Mouse (Mus musculus) lung, adult 2 months (tissue): ENCODE data around the gene L2hgdh. TPM values are rescaled to one million over a fixed set of nuclear protein-coding genes. Genes with fewer than 3 reads are reported as not detected.

Experiments
- DNase-seq: peaks from one replicate; pipeline ENCODE4 v3.0.0; 2022
- H3K4me1 ChIP-seq: fragments of 200-500 bp; 2 replicates; pipeline ENCODE4 v1.6.1; 2011; ENCODE audit warnings: low read length; ENCODE audit not compliant: control insufficient read depth, insufficient read depth
- H3K4me3 ChIP-seq: fragments of 200-500 bp; replicated peaks from 2 replicates; pipeline ENCODE3; 2011; ENCODE audit warnings: low read depth, mild to moderate bottlenecking, control low read depth, low read length; ENCODE audit errors: extremely low read depth
- CTCF ChIP-seq: fragments of 200-500 bp; IDR thresholded peaks from 2 replicates; pipeline ENCODE4 v1.5.1; 2011; ENCODE audit warnings: mild to moderate bottlenecking, low read length, control low read depth; ENCODE audit not compliant: insufficient read depth
- POLR2A ChIP-seq: fragments of 200-500 bp; IDR thresholded peaks from 2 replicates; pipeline ENCODE4 v1.6.1; 2011; ENCODE audit warnings: low read depth, mild to moderate bottlenecking, control low read depth, low read length, borderline replicate concordance; ENCODE audit errors: extremely low read depth
- whole genome bisulfite sequencing: fragments of 180-500 bp; shearing (Covaris S2); methylation state at CpG from one replicate; pipeline ENCODE4 v1.1.7; 2018; 5-methylcytosine and 5-hydroxymethylcytosine counted together
- polyA plus RNA-seq: library from polyadenylated mRNA; depleted of rRNA; stranded (reverse); fragments of >200 nt; gene quantifications from 2 replicates; pipeline ENCODE4 v1.2.3, GENCODE M21; 2012; rRNA removed

The L2hgdh gene
- 1.6 and 3.9 TPM in 2 replicates for polyA plus RNA-seq

DNA sequence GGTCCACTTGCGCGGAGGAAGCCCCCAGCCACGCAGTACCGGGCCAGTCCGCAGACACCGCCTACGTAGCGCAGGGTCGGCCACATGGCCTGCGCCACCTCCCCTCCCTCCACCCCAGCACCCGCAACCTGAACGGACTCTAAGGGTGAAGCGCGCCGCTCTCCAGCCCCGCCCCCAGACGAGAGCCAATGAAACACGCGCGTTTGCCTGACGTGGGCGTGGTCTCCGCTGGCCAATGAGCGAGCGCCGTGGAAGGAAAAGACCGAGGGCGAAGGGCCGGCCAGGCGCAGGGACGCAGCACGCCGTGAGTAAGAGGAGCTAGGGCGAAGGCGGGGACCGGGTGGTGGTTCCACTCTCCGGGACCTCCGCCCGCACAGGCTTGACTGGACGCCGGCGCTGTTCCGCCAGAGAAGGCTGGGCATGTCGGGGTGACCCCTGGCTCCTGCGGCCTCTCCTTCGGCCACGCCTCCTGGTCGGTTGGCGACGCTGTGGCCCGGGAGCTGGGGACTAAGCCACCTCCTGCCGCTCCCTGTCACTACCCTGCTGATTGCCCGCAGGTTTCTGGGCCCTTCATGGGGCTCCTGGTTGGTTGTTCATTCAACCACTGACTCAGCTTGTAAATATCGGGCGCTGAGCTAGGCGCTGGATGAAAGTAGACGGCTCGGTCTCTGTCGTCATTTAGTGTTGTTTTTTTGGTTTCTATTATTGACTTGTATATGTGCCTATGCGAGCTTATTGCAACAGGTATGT is at the start of gene L2hgdh, which contains the start of gene Atp5s:
L2hgdh (minus strand) TSS at position 163 of the 750 bp plus-strand sequence.
Atp5s (plus strand) TSS at position 240 of the 750 bp plus-strand sequence.
- TF ChIP-seq CTCF (no peak), POLR2A (peak; percentile 91; the same call in 1 of the 2 replicates)
- WGBS, result under 1% methylated on average over 60 of the region's 60 CpGs

DNA sequence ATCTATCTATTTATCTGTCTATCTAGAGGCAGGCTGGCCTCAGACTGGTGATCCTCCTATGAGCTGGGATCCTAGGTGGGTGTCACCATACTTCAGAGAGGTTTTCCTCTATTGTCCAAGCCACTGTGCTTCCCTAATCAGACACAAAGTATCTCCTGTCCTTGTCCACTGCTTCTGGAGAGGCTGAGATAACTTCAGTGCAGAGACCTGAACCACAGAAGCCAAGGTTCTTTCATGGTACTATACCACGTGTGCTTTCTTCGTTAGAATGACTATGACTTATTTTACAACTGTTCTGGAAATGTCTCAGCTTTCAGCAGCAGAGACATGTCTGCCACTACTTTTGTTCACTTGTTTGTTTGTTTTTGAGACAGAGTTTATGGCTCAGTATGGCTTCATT is 44.2 kb upstream of the L2hgdh start:
- 68% methylated on average over 2 of the region's 2 CpGs for WGBS
- Histone ChIP-seq H3K4me3 (no peak overlapping the region), H3K4me1 (no peaks in the 10 kb centered on the region)
- no peak for DNase-seq
- no peak for TF ChIP-seq CTCF
- no peak for TF ChIP-seq POLR2A

More for the DNA sequence above, at the start of gene L2hgdh, which contains the start of gene Atp5s:
- DNase-seq, result peak; percentile 96
- peak within 1 kb of the TSS; percentile 49 for H3K4me3 ChIP-seq
- peaks cover 4% of the 10 kb centered on the region for H3K4me1 ChIP-seq

DNA sequence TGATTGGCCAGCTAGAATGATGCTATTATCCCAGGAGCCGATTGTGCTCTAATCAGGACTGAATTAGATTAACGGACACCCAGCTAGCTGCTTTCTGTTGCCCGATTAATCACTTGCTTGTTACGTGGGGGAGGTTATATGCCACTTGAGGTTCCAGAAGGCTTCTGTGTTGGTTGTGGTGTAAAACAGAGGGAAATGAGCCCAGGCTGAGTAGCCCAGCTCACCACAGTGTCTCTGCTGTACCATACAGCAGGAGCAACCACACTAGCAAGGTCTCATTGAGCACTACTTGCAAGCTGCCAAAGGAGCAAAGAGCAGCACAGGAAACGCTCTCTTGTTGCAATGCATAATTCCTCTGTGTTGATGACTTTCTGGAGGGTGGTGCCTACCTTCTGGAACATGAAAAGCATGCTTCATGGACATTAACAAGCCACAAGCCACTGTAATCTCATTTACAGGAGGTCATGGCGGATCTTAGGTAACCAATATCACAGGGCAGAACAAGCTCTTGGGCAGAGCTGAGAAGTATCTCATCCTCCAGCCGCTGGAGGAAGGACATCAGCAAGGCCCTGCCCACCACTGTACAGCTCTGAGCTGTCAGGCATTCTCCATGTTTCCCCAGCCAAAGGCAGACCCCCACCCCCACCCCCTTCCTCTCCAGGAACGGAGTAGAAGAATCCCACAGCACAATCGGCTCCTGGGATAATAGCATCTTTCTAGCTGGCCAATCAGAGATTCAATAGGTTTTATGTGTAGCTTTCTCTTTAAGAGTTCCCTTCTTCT is 43.0 kb upstream of the L2hgdh start:
- Histone ChIP-seq H3K4me1 (no peaks in the 10 kb centered on the region), H3K4me3 (no peak overlapping the region)
- no peak for DNase-seq
- TF ChIP-seq POLR2A (no peak), CTCF (no peak)
- 66% methylated on average over 9 of the region's 9 CpGs for whole genome bisulfite sequencing

DNA sequence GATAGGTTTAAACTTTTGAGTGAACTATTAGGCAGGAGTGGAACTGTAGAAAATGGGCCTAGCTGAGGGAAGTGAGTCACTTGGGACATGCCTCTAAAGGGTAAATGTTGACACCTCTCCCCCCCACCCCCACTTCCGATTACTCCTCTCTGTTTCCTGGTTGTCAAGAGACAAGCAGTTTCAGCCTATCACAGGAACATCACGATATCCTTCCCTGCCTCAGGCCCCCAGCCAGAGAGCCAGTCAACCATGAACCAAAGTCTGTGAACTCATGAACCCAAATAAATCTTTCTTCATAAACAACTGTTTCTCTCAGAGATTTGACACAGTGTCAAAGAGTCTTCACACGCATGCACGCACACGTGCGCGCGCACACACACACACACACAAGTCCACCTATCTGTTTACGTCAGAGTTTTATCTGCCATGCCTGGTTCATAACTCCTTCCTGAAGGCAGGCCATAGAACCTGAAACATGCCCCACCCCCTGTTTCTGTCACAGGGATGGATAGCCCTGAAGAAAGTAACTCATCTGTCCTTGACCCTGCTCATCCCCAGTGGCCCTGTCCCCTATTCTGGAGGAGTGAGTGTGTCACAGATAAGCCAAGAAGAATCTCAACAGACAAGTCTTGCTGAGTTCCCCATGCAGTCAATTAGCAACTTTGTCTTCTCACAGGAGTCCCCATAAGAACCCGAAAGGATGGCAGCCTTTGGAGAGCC is 41.7 kb upstream of the L2hgdh start:
- Histone ChIP-seq H3K4me1 (no peaks in the 10 kb centered on the region), H3K4me3 (no peak overlapping the region)
- 74% methylated on average over 10 of the region's 10 CpGs for WGBS
- no peak for DNase-seq
- TF ChIP-seq POLR2A (no peak), CTCF (no peak)

DNA sequence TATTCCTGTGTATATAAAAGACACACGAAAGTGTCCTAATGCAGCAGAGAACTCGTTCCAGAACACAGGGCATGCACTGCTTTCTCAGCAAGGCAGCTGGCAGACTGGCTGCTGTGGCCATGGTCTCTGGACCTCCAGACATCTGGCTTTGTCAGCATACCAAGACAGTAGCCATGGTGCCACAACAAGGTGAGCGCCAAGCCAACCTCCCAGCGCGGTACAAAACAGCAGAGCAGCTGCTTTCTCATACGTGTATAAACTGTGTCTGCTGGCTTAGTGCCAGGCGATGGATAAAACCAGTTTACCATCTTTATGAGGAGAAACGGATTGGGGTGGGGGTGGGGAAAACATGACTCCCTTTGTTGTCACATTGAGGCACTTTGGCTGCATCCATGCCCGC is 40.9 kb upstream of the L2hgdh start:
- WGBS, result 72% methylated on average over 9 of the region's 9 CpGs
- no peak for DNase-seq
- TF ChIP-seq POLR2A, result no peak
- Histone ChIP-seq H3K4me3 (no peak overlapping the region), H3K4me1 (no peaks in the 10 kb centered on the region)

DNA sequence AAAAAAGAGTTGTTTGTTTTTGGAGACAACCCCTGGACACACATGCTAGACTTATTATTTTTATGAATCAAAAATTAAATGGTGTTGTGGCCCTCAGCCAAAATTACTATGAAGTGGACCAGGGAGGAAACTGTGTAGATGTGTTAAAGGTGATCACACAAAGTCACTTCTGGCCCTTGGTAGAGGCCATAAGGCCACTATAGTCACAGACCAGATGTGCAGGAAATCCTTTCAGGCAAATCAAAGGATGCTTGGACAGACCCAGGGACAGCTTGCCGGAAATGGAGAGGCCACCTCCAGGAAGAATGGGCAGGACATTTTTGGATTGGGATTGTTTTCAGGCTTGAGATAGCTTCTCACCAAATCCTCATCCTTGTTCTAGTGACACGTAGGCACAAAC is 36.9 kb upstream of the L2hgdh start:
- TF ChIP-seq CTCF (no peak), POLR2A (no peak)
- Histone ChIP-seq H3K4me3 (no peak overlapping the region), H3K4me1 (peaks cover 3% of the 10 kb centered on the region)
- 57% methylated on average over 2 of the region's 2 CpGs for WGBS
- no peak for DNase-seq

DNA sequence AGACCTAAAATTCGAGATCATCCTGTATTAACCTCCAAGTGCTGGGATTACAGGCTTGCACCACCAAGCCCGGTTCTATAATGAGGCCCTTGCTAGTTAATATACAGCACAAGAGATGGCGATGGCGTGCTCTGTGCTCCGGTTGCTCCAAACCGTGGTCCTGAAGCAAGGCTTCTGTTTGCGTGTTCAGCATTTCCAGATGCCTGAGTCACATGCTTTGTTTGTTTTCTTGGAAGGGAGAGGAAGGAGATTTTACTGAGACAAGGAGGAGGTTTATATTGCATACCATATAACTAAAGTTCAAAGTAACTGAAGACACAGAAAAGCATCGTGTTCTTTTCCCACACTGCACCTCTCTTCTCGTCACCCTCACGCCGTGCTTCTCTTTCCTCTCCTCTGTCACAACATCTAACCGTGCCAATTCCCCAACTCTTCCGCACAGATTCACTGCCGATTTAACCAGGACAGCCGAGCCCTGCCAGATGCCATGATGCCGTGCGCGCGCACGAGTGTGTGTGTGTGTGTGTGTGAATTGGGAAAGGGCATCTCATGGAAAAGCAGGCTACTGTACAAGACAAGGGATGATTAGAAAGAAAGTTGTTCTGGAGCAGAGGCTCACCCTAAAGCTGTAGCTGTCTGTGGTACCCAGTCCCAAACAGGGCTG is 36.2 kb upstream of the L2hgdh start:
- Histone ChIP-seq H3K4me1 (peaks cover 3% of the 10 kb centered on the region), H3K4me3 (no peak overlapping the region)
- TF ChIP-seq POLR2A (no peak), CTCF (no peak)
- DNase-seq, result no peak
- 56% methylated on average over 20 of the region's 20 CpGs for WGBS

DNA sequence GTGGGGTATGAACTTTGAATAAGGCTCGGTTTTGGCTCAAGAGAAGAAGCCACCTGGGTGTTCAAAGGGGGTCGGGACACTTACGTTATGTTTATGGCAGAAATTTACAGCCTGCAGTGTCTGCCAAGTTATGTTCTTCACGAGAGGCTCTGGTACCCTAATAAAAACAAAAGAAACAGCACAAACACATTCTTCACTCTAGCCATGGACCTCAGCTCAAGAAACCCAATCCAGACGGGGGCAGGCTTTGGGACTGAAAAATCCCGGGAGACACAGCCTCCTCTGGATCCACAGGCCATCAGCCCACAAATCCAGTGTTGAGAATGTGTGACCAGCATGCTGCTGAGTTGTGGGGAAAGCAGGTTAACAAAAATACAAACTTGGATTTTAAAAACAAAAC is 35.3 kb upstream of the L2hgdh start:
- WGBS, result 71% methylated on average over 6 of the region's 6 CpGs

More for the DNA sequence above, 35.3 kb upstream of the L2hgdh start:
- Histone ChIP-seq H3K4me1 (peaks cover 3% of the 10 kb centered on the region), H3K4me3 (no peak overlapping the region)
- no peak for TF ChIP-seq CTCF
- no peak for DNase-seq
